Mouse (Mus musculus) cerebellum, postnatal 36 days (tissue): Measurements from ENCODE around the gene Isoc2b.
"Not testable (repeated sequence)": the region's sequence is repeated elsewhere in the genome, so short reads cannot be mapped to it uniquely, and the experiment has no call there.

Experiments used
- DNase-seq, 2 experiments: peaks; one replicate each; pipeline ENCODE4 v3.0.0; 2021 to 2022; ENCODE audit warnings: mixed read lengths in 2 of 2

The Isoc2b gene

DNA sequence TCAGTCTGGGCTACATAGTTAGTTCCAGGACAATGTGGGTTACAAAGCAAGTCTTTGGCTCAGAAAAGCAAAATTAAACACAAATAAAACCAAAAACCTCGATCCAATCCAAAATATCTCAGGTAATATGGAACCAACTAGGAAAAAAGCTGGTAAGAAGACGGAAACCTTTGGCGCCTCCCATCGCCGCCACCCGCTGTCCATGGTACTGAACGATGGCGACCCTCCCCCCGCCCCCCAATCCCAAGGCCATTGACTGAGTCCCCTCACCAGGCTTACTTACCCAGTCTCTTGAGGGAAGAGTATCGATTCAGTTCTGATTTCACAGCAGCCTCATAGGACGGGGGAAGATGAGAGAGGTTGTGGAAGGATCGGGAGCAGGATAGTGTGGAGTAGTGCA, 39.6 kb downstream of the Isoc2b start:
- no peak for DNase-seq

- DNase-seq = no peak
Measured at GRCm38 (mm10) chr7:4825365-4825764, 44.7 kb downstream of the Isoc2b start.

GRCm38 (mm10) chr7:4822162-4822907, 47.7 kb downstream of the Isoc2b start:
- no peak for DNase-seq

DNA sequence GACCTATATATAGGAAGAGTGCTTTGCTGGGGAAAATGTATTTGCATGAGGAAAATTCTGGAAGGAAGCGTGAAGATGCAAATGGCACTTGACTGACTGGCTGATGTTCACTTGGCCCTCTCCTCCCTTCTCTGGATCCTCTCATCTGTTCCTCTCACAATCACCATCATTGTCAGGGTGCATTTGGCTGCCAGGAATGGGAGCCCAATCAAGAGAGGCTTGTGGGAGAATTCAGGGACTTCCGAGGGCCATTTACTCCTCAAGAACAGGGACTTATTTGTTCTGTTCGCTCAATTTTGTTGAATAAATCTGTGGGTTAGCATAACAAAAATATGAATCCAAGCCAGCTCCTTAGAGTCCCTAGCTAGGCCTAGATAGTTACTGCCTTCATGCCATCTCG, 48.4 kb downstream of the Isoc2b start:
- no peak for DNase-seq

GRCm38 (mm10) chr7:4820925-4821324, 49.1 kb downstream of the Isoc2b start:
- DNase-seq = not testable (repeated sequence)

GRCm38 (mm10) chr7:4816559-4816958, 53.5 kb downstream of the Isoc2b start:
- DNase-seq = no peak

GRCm38 (mm10) chr7:4813105-4813791, 56.8 kb downstream of the Isoc2b start:
- DNase-seq = no peak

- peak; percentile 97 for DNase-seq
Measured at GRCm38 (mm10) chr7:4812303-4813104, 57.6 kb downstream of the Isoc2b start, which contains the start of gene Ube2s. Ube2s (minus strand) TSS chr7:4812590.

DNA sequence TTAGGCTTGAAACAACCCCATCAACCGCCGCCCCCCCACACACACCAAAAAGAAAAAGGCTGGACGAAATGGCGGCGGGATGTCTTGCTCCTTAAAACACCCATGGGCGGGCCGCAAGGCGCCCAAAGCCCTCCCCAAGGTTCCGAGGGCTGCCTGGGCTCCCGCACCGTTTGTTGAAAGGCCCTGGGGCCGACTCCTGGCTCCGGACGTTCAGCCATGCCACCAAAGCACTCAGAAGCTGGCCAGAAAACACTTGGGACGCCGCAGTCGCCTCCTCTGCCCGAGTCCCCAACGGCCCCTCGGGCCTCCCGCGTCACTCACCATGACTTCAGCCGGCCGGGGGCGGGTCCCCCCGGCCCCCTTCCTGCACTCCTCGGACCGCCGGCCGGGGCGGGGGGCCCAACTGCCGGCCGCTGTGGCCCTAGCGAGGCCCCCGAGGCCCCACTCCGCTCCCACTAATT, 58.2 kb downstream of the Isoc2b start:
- DNase-seq = no peak

GRCm38 (mm10) chr7:4811131-4811530, 58.9 kb downstream of the Isoc2b start:
- DNase-seq = not testable (repeated sequence)

GRCm38 (mm10) chr7:4806716-4807115, 63.3 kb downstream of the Isoc2b start:
- peak in 1 of 2 experiments; percentile 45 for DNase-seq

DNA sequence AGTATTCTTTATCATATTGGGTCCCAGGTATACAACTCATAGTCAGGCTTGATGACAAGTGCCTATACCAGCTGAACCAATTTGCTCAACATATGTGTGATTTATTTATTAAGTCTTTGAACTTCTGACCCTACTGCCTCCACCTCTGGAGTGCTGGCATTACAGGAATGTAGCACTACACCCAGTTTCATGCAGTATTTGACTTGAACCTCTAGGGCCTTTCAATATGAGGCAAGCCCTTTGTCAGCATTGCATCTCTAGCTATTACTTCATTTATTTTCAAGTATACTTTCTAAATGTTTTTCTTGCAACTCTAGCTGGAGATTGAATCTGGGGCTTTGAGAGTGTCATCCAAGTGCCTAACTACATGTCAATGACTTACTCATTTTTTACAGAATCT, 67.8 kb downstream of the Isoc2b start:
- no peak for DNase-seq

- DNase-seq = peak in 1 of 2 experiments; percentile 37
Measured at GRCm38 (mm10) chr7:4795767-4796433, 74.2 kb downstream of the Isoc2b start.
